Mouse (Mus musculus): Measurements from ENCODE around the gene Glrx. TPM values are rescaled to one million over a fixed set of nuclear protein-coding genes. Genes with fewer than 3 reads are reported as not detected.

The Glrx gene
- polyA plus RNA-seq, 1 experiment from 2014 or later: 47.3 TPM

DNA sequence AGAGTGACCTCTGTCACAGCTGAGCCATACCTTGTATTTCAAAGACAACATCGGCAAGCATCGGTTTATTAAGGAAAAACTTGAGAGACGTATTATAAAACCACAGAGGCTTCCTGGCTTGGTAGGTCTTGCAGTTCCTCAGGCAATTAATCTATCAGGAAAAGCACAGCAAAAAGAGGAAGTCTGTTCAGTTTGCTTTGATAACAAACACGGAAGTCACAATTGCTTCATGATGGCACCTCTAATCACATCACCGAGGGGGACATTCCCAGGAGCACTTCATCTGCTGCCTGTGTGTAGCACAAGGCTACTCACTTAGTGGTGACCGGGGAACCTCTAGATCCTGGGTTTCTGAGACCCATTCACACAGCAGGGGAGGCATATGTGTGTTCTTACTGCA, 53.2 kb downstream of the Glrx start:
- no peak overlapping the region for H3K27ac ChIP-seq (replicated peaks)
- no peak for ATAC-seq (ENCODE audit: insufficient read depth)
- H3K4me3 ChIP-seq (replicated peaks): no peak overlapping the region
- no peak overlapping the region for H3K9ac ChIP-seq
- H3K9me3 ChIP-seq (replicated peaks): no peaks in the 10 kb centered on the region
- 20% methylated on average over 6 of the region's 6 CpGs for WGBS (ENCODE audit: insufficient replicate concordance)
- H3K36me3 ChIP-seq (replicated peaks): no peaks in the 10 kb centered on the region
- H3K27me3 ChIP-seq: no peaks in the 10 kb centered on the region
- no peak overlapping the region for H3K4me2 ChIP-seq
- no peaks in the 10 kb centered on the region for H3K4me1 ChIP-seq (replicated peaks)

Other genes starting within 250 kb of the Glrx start
- 34.0 and 34.2 TPM in 2 replicates for gene Ell2, start 133.1 kb upstream of the Glrx start, polyA plus RNA-seq (2015; fragmentation: Nextera tagmentation; extraction: Ambion mirVana)
- gene Rhobtb3, start 104.1 kb downstream of the Glrx start, polyA plus RNA-seq (2015; fragmentation: Nextera tagmentation; extraction: Ambion mirVana): 3.2 and 3.7 TPM in 2 replicates
- gene Spata9, start 127.3 kb downstream of the Glrx start, polyA plus RNA-seq (2015; fragmentation: Nextera tagmentation; extraction: Ambion mirVana): 0.73 and 0.89 TPM in 2 replicates
- 128 and 144 TPM in 2 replicates for gene Rfesd, start 178.9 kb downstream of the Glrx start, polyA plus RNA-seq (2015; fragmentation: Nextera tagmentation; extraction: Ambion mirVana)
- 2.7 and 3.2 TPM in 2 replicates for gene Gpr150, start 217.1 kb downstream of the Glrx start, polyA plus RNA-seq (2015; fragmentation: Nextera tagmentation; extraction: Ambion mirVana)